In the genomic region with DNA sequence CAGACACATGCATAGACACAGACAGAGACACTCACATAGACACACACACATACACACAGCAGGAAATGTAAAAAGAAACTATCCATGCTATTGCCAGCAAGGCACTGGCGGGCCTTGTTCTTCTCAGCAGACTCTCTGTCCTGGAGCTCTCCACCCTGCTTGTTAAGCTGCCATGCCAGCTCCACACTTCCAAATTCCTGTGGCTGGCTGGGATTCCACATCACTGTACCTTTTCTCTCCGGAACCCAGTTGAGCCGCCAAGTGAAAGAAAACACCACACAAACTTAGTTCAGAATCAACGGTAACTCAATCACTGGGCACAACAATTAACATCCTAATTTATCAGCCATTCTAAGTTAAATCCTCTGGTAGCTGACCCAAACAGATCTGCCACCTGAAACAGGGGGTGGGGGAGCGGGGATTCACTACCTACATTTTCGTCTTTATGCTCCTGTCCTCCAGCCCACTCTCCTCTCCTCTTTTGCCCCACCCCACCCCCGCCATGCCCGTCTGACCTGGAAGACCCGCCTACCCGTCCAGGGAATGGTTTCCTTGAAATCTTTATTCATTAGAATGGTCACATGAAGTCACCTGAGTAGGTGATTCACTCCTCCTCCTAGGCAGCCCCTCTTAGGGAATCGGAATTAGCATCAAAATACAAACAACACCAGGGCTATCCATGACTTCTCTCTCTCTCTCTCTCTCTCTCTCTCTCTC, we compare ENCODE assay signal across 28 mouse cellular contexts. TPM values are rescaled to one million over a fixed set of nuclear protein-coding genes. Genes with fewer than 3 reads are reported as not detected.
DNase-seq lines count a peak whose midpoint lies in the region; ATAC-seq and TF ChIP-seq lines count a peak whose summit lies in the region.
"Had no signal": no experiment of that assay in that cellular context is flagged by ENCODE, and none has a peak within 500 bp of the region (broad histone marks: within the 10 kb centered on the region; RNA-seq: fewer than 3 reads in every experiment).

No protein-coding gene starts in this region.

- H3K4me1 ChIP-seq in lung, embryonic 15.5 days: no peaks in the 10 kb centered on the region; the same call in 1 of the 2 replicates
- H3K4me1 ChIP-seq in lung, adult 2 months (ENCODE audit: control insufficient read depth, insufficient read depth, low read length): no peaks in the 10 kb centered on the region
- peaks cover 6% of the 10 kb centered on the region for H3K4me1 ChIP-seq in ES-Bruce4 (ENCODE audit: control insufficient read depth, insufficient read depth, low read length)
- no peaks in the 10 kb centered on the region for H3K4me1 ChIP-seq in midbrain, embryonic 14.5 days (ENCODE audit: control insufficient read depth, insufficient read depth, low read length)
- H3K4me1 ChIP-seq: heart, embryonic 13.5 days; hindbrain, embryonic 15.5 days; kidney, embryonic 15.5 days; liver, embryonic 15.5 days; midbrain, embryonic 10.5 days had no signal

- H3K4me3 ChIP-seq in lung, embryonic 15.5 days: no peak overlapping the region
- no peak overlapping the region for H3K4me3 ChIP-seq in lung, adult 2 months (replicated peaks; ENCODE audit: extremely low read depth, low read depth, low read length)
- H3K4me3 ChIP-seq in ES-Bruce4 (ENCODE audit: low read depth, low read length): peak overlapping the region; percentile 63
- no peak overlapping the region for H3K4me3 ChIP-seq in midbrain, embryonic 14.5 days (replicated peaks; ENCODE audit: low read depth, low read length)
- H3K4me3 ChIP-seq: gastrocnemius, adult 2 months; heart, embryonic 13.5 days; hindbrain, embryonic 10.5 days; hindbrain, embryonic 15.5 days; kidney, embryonic 15.5 days; left cerebral cortex, adult 2 months; limb, embryonic 12.5 days; liver, embryonic 15.5 days; midbrain, embryonic 10.5 days had no signal

- H3K4me2 ChIP-seq in lung, embryonic 15.5 days: no peak overlapping the region
- H3K4me2 ChIP-seq in midbrain, embryonic 14.5 days (ENCODE audit: low read length): no peak overlapping the region
- H3K4me2 ChIP-seq: heart, embryonic 13.5 days; hindbrain, embryonic 15.5 days; kidney, embryonic 15.5 days; limb, embryonic 12.5 days; liver, embryonic 15.5 days had no signal

- no peaks in the 10 kb centered on the region for H3K36me3 ChIP-seq in lung, embryonic 15.5 days
- no peaks in the 10 kb centered on the region for H3K36me3 ChIP-seq in ES-Bruce4 (ENCODE audit: control insufficient read depth, insufficient read depth, low read length, poor library complexity, severe bottlenecking)
- no peaks in the 10 kb centered on the region for H3K36me3 ChIP-seq in midbrain, embryonic 14.5 days (ENCODE audit: control insufficient read depth, insufficient read depth, low read length)
- H3K36me3 ChIP-seq: heart, embryonic 13.5 days; hindbrain, embryonic 10.5 days; hindbrain, embryonic 15.5 days; kidney, embryonic 15.5 days; limb, embryonic 12.5 days; liver, embryonic 15.5 days; midbrain, embryonic 10.5 days had no signal

- peak; percentile 77 for TF ChIP-seq EP300 in ES-Bruce4 (IDR thresholded peaks at IDR 0.05; ENCODE audit: insufficient read depth, low read depth, low read length)

- no peaks in the 10 kb centered on the region for H3K27me3 ChIP-seq in lung, embryonic 15.5 days
- no peaks in the 10 kb centered on the region for H3K27me3 ChIP-seq in ES-Bruce4 (ENCODE audit: control insufficient read depth, insufficient read depth, low read length, poor library complexity, severe bottlenecking)
- no peaks in the 10 kb centered on the region for H3K27me3 ChIP-seq in midbrain, embryonic 14.5 days (ENCODE audit: control insufficient read depth, insufficient read depth, low read length)
- H3K27me3 ChIP-seq: heart, embryonic 13.5 days; hindbrain, embryonic 15.5 days; kidney, embryonic 15.5 days; limb, embryonic 12.5 days; liver, embryonic 15.5 days had no signal

- 32% methylated on average over 11 of the region's 11 CpGs for WGBS in lung, embryonic 15.5 days
- WGBS in lung, adult 2 months: 36% methylated on average over 11 of the region's 11 CpGs
- 43% methylated on average over 11 of the region's 11 CpGs for WGBS in midbrain, embryonic 14.5 days

- DNase-seq in lung, adult 2 months: no peak
- peak; percentile 94 for DNase-seq in R1 (ENCODE audit: low read depth, low spot score)
- no peak for DNase-seq in midbrain, embryonic 14.5 days
- DNase-seq in adipocyte (ENCODE audit: low spot score): no peak
- DNase-seq: adrenal gland, postnatal 25 days; B cell, adult 2 months; cerebellum, adult 11-12 months; gastrocnemius, adult 2 months; gastrocnemius, postnatal 36 days; heart, postnatal 10 days; kidney, adult 18-20 months; kidney, postnatal 25 days; spleen, adult 18-20 months; thymus, adult 18-20 months; thymus, postnatal 25 days had no signal

- H3K9me3 ChIP-seq in lung, embryonic 15.5 days: no peaks in the 10 kb centered on the region
- no peaks in the 10 kb centered on the region for H3K9me3 ChIP-seq in ES-Bruce4 (replicated peaks; ENCODE audit: control insufficient read depth, insufficient read depth, low read length, poor library complexity, severe bottlenecking)
- no peaks in the 10 kb centered on the region for H3K9me3 ChIP-seq in midbrain, embryonic 14.5 days (ENCODE audit: control insufficient read depth, low read length)
- H3K9me3 ChIP-seq: heart, embryonic 13.5 days; hindbrain, embryonic 10.5 days; hindbrain, embryonic 15.5 days; kidney, embryonic 15.5 days; limb, embryonic 12.5 days; liver, embryonic 15.5 days; midbrain, embryonic 10.5 days had no signal

- H3K9ac ChIP-seq in lung, embryonic 15.5 days: no peak overlapping the region
- peak overlapping the region; percentile 39 for H3K9ac ChIP-seq in ES-Bruce4 (ENCODE audit: low read depth, poor library complexity, severe bottlenecking)
- no peak overlapping the region for H3K9ac ChIP-seq in midbrain, embryonic 14.5 days (replicated peaks; ENCODE audit: low read length)
- H3K9ac ChIP-seq: heart, embryonic 13.5 days; hindbrain, embryonic 15.5 days; kidney, embryonic 15.5 days; limb, embryonic 12.5 days; liver, embryonic 15.5 days had no signal

- ATAC-seq in lung, embryonic 15.5 days (ENCODE audit: borderline replicate concordance, extremely low read depth, low FRiP score, low TSS enrichment): no peak
- ATAC-seq in midbrain, embryonic 14.5 days (ENCODE audit: low FRiP score, low TSS enrichment): no peak
- ATAC-seq in inflammation-experienced regulatory T-cells, adult 6 months: no peak
- ATAC-seq: midbrain, embryonic 16.5 days had no signal

- TF ChIP-seq POLR2A in lung, adult 2 months (IDR thresholded peaks at IDR 0.05; ENCODE audit: borderline replicate concordance, extremely low read depth, low read depth, low read length): no peak
- no peak for TF ChIP-seq POLR2A in ES-Bruce4 (IDR thresholded peaks at IDR 0.05; ENCODE audit: insufficient read depth, low read length)

- 0 out of 2 replicates have a peak overlapping the region, but pooled peaks have one; percentile 5 for H3K27ac ChIP-seq in lung, embryonic 15.5 days
- H3K27ac ChIP-seq in ES-Bruce4 (ENCODE audit: insufficient read depth, low read length): peak overlapping the region; percentile 88
- no peak overlapping the region for H3K27ac ChIP-seq in midbrain, embryonic 14.5 days (replicated peaks; ENCODE audit: low read depth, low read length)
- H3K27ac ChIP-seq: gastrocnemius, adult 2 months; heart, embryonic 13.5 days; hindbrain, embryonic 10.5 days; hindbrain, embryonic 15.5 days; kidney, embryonic 15.5 days; left cerebral cortex, adult 2 months; limb, embryonic 12.5 days; liver, embryonic 15.5 days; midbrain, embryonic 10.5 days; stomach, postnatal 0 days had no signal

- TF ChIP-seq CTCF in lung, adult 2 months (IDR thresholded peaks at IDR 0.05; ENCODE audit: insufficient read depth, low read length): no peak
- TF ChIP-seq CTCF in ES-Bruce4 (IDR thresholded peaks at IDR 0.05; ENCODE audit: low read depth, low read length): no peak

RNA-seq across cellular contexts. Expression of a gene that starts 12.3 kb away (rescaled TPM):
- 0.70 and 1.00 TPM in 2 replicates for polyA plus RNA-seq in lung, embryonic 15.5 days (2015; fragmentation: Nextera tagmentation; extraction: Ambion mirVana)
- polyA plus RNA-seq in lung, adult 2 months (2012; rRNA removed): 13.2 and 13.3 TPM in 2 replicates
- not detected in 2 replicates for polyA plus RNA-seq in ES-Bruce4 (2011; ENCODE audit: insufficient read depth, insufficient read length, low read depth, missing spikeins)
- polyA plus RNA-seq in midbrain, embryonic 14.5 days (2014; fragmentation: Nextera tagmentation; extraction: Ambion mirVana): 0.57 and 0.58 TPM in 2 replicates
- 1 to 10 TPM in 2 of 3 experiments, under 1 TPM in 1; 0.86 to 1.8 (median 1.3) TPM for polyA plus RNA-seq in inflammation-experienced regulatory T-cells, adult 6 months (2017; shearing (Covaris generic))

RNA-seq across cellular contexts. Expression of a gene that starts 20.4 kb away (rescaled TPM):
- 10.5 and 11.0 TPM in 2 replicates for polyA plus RNA-seq in lung, embryonic 15.5 days (2015; fragmentation: Nextera tagmentation; extraction: Ambion mirVana)
- 0.63 and 1.2 TPM in 2 replicates for polyA plus RNA-seq in lung, adult 2 months (2012; rRNA removed)
- 1.8 and 2.1 TPM in 2 replicates for polyA plus RNA-seq in ES-Bruce4 (2011; ENCODE audit: insufficient read depth, insufficient read length, low read depth, missing spikeins)
- 39.1 and 45.2 TPM in 2 replicates for polyA plus RNA-seq in midbrain, embryonic 14.5 days (2014; fragmentation: Nextera tagmentation; extraction: Ambion mirVana)
- polyA plus RNA-seq in inflammation-experienced regulatory T-cells, adult 6 months (2017; shearing (Covaris generic)): 1 to 10 TPM in 1 of 3 experiments, under 1 TPM in 2; 0.75 to 1.7 (median 0.92) TPM

RNA-seq across cellular contexts. Expression of a gene that starts 55.8 kb away (rescaled TPM):
- polyA plus RNA-seq in lung, embryonic 15.5 days (2015; fragmentation: Nextera tagmentation; extraction: Ambion mirVana): 68.5 and 74.4 TPM in 2 replicates
- polyA plus RNA-seq in lung, adult 2 months (2012; rRNA removed): 25.9 and 31.0 TPM in 2 replicates
- polyA plus RNA-seq in ES-Bruce4 (2011; ENCODE audit: insufficient read depth, insufficient read length, low read depth, missing spikeins): 25.7 and 34.4 TPM in 2 replicates
- 47.3 and 49.0 TPM in 2 replicates for polyA plus RNA-seq in midbrain, embryonic 14.5 days (2014; fragmentation: Nextera tagmentation; extraction: Ambion mirVana)
- polyA plus RNA-seq in inflammation-experienced regulatory T-cells, adult 6 months (2017; shearing (Covaris generic)): 10 to 100 TPM; 46.9 to 77.0 (median 47.2) TPM
